Mouse (Mus musculus): ENCODE results near the gene Arhgef3.

DNA sequence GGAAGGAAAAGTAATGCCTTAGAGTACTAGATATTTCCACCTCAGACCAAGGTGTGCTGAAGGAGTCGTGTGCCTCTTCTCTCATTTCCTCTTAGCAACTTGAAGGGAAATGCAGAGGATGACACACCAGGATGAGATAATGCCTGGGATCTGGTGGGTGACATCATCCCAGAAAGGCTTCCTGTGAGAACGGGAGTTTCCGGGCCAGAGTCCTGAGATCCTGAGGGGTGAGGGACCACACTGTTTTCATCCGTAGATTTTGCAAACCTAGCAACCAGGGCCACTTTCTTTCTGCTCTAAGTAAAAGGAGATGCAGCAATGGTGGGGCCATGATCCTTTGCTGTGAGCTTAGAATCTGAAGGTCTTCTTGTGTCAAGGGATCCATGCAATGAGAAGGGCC, 185.0 kb downstream of the Arhgef3 start:
- no peak for TF ChIP-seq CTCF (IDR thresholded peaks at IDR 0.05; ENCODE audit: low read depth, low read length)
- no peak for TF ChIP-seq POLR2A (IDR thresholded peaks at IDR 0.05; ENCODE audit: insufficient read depth, low read length)
- TF ChIP-seq EP300 (IDR thresholded peaks at IDR 0.05; ENCODE audit: insufficient read depth, low read depth, low read length) = no peak
